Mouse (Mus musculus) heart, adult 2 months (tissue): ENCODE data around the gene Prr15l.

Experiments used
- CTCF ChIP-seq: fragments of 200-600 bp; IDR thresholded peaks from 2 replicates; pipeline ENCODE4 v1.8.1; 2022; ENCODE audit warnings: antibody characterized with exemption, mild to moderate bottlenecking, moderate library complexity
- POLR2A ChIP-seq: fragments of 200-500 bp; IDR thresholded peaks from 2 replicates; pipeline ENCODE4 v1.6.1; 2011; ENCODE audit warnings: mild to moderate bottlenecking, low read depth, low read length, control low read depth; ENCODE audit not compliant: insufficient read depth

GRCm38 (mm10) chr11:96975511-96976378 lies 47.8 kb downstream of the Prr15l start:
- TF ChIP-seq CTCF: no peak
- no peak for TF ChIP-seq POLR2A
